Mouse (Mus musculus): ENCODE measurements around the gene Foxp1.

DNA sequence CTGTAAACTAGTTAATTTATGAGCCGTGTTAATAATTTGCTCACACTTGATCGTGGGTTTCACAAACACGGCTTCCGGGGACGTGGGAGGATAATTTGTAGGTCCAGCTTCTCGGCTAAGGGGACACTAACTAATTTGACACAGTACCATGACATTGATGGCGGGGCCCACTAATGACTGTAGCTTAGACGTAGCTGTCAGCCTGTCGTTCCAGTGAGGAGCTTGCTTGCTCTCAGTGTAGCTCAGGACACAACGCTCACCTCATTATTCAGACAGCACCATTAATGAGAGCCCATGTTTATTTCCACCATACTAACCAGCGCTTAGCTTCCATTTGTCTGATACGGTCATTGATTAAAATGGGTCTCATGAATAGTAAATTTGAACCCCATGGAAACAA, 212.0 kb downstream of the Foxp1 start:
- TF ChIP-seq CTCF (IDR thresholded peaks at IDR 0.05; ENCODE audit: extremely low read depth, insufficient read depth, insufficient read length, insufficient replicate concordance) (no peak), POLR2A (IDR thresholded peaks at IDR 0.05; ENCODE audit: low read depth, low read length) (no peak)
